Mouse (Mus musculus) liver, embryonic 14.5 days (tissue): ENCODE data around the gene Dlgap4.

Experiments used
- CTCF ChIP-seq: IDR thresholded peaks from 2 replicates; pipeline ENCODE4 v1.5.1; 2016; ENCODE audit warnings: antibody characterized with exemption, low read depth, control low read depth
- EP300 ChIP-seq: IDR thresholded peaks from 2 replicates; pipeline ENCODE4 v1.6.1; 2016; ENCODE audit warnings: antibody characterized with exemption, low read depth

DNA sequence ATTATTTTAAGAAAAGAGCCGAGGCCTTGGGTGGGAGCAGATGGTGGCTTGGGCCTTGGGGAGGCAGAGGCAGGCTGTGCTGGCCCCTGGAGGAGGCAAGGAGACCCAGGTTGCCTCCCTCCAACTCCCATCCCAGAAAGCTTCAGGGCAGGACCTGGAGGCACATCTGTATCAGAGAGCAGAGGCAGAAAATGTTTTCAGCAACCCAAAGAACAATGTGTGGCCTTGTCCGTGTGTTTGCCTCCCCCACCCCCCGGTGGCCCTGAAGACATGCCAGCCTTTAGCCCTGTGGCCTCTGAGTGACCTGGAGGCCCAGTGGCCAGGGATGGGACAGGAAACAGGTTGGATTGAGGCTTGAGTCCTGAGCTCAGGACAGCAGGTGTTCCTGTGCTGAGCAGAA, 8.4 kb upstream of the Dlgap4 start:
- TF ChIP-seq CTCF = no peak
- TF ChIP-seq EP300 = no peak
